Mouse (Mus musculus) kidney, adult 10 weeks (tissue): ENCODE measurements around the gene Gm10322. TPM values are rescaled to one million over a fixed set of nuclear protein-coding genes. Genes with fewer than 3 reads are reported as not detected.

Experiments
- polyA plus RNA-seq: library from polyadenylated mRNA; stranded (reverse); fragments of 350-450 nt; fragmentation: Illumina TruSeq; extraction: RNeasy Lipid Tissue Mini Kit (QIAGEN cat#74804); gene quantifications from one replicate; pipeline ENCODE4 v1.2.3, GENCODE M21; 2014; ENCODE audit warnings: low read depth, low replicate concordance

Gm10322 gene
- polyA plus RNA-seq: not detected

DNA sequence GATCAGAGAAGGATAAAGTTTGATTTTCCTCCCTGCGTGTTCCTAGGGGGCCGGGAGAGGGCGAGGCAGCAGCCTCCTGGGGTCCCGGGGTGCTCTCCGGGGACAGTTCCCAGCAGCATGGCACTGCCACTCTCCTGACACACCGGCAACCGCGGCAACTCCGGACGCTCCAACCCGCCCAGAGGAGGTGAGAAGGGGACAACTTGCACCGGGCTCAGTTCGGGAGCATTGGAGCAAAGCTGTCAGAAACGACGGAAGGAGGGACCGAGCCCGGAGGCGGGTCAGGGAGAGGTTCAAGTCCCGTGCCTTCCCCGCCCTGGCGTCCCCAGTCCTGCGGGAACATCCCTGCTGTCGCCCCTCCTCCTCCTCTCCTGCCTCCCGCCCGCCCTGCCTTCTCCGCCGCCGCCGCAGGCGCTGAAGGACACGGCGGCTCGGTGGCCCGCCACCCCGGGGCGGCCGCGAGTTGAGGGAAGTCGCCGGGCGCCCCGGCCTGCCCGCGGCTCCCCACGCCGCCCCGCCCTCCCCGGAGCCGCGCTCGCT lies at the start of gene Gm10322:
Gene Gm10322, plus strand, starts transcription at position 83 of the 540 bp plus-strand sequence.

DNA sequence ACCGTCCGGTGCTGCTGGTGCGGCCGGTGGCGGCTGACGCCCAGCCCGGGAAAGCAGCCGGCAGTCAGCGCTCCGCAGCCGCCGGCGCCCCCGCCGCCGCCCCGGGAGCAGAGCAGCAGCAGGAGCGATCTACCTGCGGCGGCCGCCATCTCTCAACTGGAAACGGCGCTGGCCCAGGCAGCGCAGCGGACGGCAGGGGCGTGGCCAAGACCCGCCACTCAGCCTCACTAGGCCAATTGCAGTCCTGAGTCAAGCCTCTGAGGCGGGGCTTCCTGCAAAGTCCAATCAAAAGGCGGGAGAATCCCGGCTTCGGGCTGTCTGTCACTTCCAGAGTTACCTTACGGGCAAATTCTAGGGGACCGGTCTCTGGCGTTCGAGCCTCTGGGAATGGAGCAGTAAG lies 659 bp downstream of the Gm10322 start, which contains the start of gene Mcu:
Gene Mcu, minus strand, starts transcription at position 171 of the 400 bp plus-strand sequence.

Other genes with a start within 250 kb of the Gm10322 start
- 19.5 TPM for gene Gm10273, start 220.4 kb upstream of the Gm10322 start, polyA plus RNA-seq
- not detected for gene Pla2g12b, start 212.4 kb upstream of the Gm10322 start, polyA plus RNA-seq
- gene Oit3, start 174.3 kb upstream of the Gm10322 start, polyA plus RNA-seq: not detected
- 15.6 TPM for gene Mcu, start 629 bp downstream of the Gm10322 start, polyA plus RNA-seq
- gene Micu1, start 86.4 kb downstream of the Gm10322 start, polyA plus RNA-seq: 45.5 TPM